Mouse (Mus musculus): Measurements from ENCODE around the gene Fkbp8.
A peak's percentile ranks its signal among the peaks of the same experiment; 100 is the strongest.

The Fkbp8 gene

GRCm38 (mm10) chr8:70527512-70528181 lies at the start of gene Fkbp8, which contains the start of gene Kxd1:
Gene Fkbp8, plus strand, starts transcription at chr8:70527724.
Gene Kxd1, minus strand, starts transcription at chr8:70527956.
- DNase-seq (ENCODE audit: low spot score in 2 of 2) = peak; percentile 95 to 99

GRCm38 (mm10) chr8:70481908-70482307 lies 45.6 kb upstream of the Fkbp8 start:
- DNase-seq (ENCODE audit: low spot score in 2 of 2) = no peak

- DNase-seq (ENCODE audit: low spot score in 2 of 2) = no peak
Measured at GRCm38 (mm10) chr8:70482943-70483342, 44.6 kb upstream of the Fkbp8 start.

- no peak for DNase-seq (ENCODE audit: low spot score in 2 of 2)
Measured at GRCm38 (mm10) chr8:70486191-70486681, 41.3 kb upstream of the Fkbp8 start.

GRCm38 (mm10) chr8:70486941-70487520 lies 40.5 kb upstream of the Fkbp8 start, which contains the start of gene Tmem59l:
Gene Tmem59l, minus strand, starts transcription at chr8:70487358.
- no peak for DNase-seq (ENCODE audit: low spot score in 2 of 2)

GRCm38 (mm10) chr8:70487993-70488796 lies 39.3 kb upstream of the Fkbp8 start:
- DNase-seq (ENCODE audit: low spot score in 2 of 2) = peak in 1 of 2 experiments; percentile 34

GRCm38 (mm10) chr8:70488931-70489470 lies 38.5 kb upstream of the Fkbp8 start:
- DNase-seq (ENCODE audit: low spot score in 2 of 2) = no peak

- DNase-seq (ENCODE audit: low spot score in 2 of 2) = no peak
Measured at GRCm38 (mm10) chr8:70489576-70489975, 37.9 kb upstream of the Fkbp8 start.

- no peak for DNase-seq (ENCODE audit: low spot score in 2 of 2)
Measured at GRCm38 (mm10) chr8:70490061-70490879, 37.3 kb upstream of the Fkbp8 start.

GRCm38 (mm10) chr8:70490880-70491495 lies 36.5 kb upstream of the Fkbp8 start:
- no peak for DNase-seq (ENCODE audit: low spot score in 2 of 2)

- DNase-seq (ENCODE audit: low spot score in 2 of 2) = no peak
Measured at GRCm38 (mm10) chr8:70492664-70493640, 34.6 kb upstream of the Fkbp8 start, which contains the start of gene Crlf1. Gene Crlf1, plus strand, starts transcription at chr8:70493158.

- no peak for DNase-seq (ENCODE audit: low spot score in 2 of 2)
Measured at GRCm38 (mm10) chr8:70493692-70494415, 33.7 kb upstream of the Fkbp8 start.

GRCm38 (mm10) chr8:70494416-70494945 lies 33.0 kb upstream of the Fkbp8 start:
- DNase-seq (ENCODE audit: low spot score in 2 of 2) = no peak

GRCm38 (mm10) chr8:70495001-70495770 lies 32.3 kb upstream of the Fkbp8 start:
- no peak for DNase-seq (ENCODE audit: low spot score in 2 of 2)

- DNase-seq (ENCODE audit: low spot score in 2 of 2) = no peak
Measured at GRCm38 (mm10) chr8:70495771-70496062, 31.8 kb upstream of the Fkbp8 start.

- DNase-seq (ENCODE audit: low spot score in 2 of 2) = no peak
Measured at GRCm38 (mm10) chr8:70500386-70501301, 26.9 kb upstream of the Fkbp8 start.

All from urinary bladder, adult 18-20 months (tissue).